Comparison of ENCODE assay signal across 8 mouse cellular contexts in the genomic region with DNA sequence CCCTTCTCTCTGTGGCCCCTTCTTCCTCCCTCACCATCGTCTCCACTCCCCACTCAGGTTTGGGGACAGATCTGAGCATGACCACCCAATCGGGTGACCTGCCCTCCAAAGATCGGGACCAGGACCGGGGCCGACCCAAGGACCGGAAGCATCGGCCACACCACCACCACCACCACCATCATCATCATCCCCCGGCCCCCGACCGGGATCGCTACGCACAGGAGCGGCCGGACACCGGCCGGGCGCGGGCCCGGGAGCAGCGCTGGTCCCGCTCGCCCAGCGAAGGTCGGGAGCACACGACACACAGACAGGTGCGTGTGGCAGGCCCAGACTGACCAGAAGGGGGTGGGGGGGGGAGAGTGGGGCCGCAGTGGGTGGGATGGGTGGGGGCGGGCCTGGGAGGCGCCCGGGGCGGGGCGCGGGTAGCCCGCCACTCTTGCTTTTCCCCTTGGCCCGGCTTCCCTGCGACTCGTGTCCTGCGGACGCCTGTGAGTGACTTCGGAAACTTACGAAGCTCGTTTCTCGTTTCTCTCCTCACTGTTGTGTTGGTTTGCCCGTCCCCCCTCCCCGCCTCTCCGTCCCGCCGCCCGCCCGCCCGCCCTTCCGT. TPM values are rescaled to one million over a fixed set of nuclear protein-coding genes. Genes with fewer than 3 reads are reported as not detected.
DNase-seq lines count a peak whose midpoint lies in the region; ATAC-seq and TF ChIP-seq lines count a peak whose summit lies in the region.

No protein-coding gene starts in this region.

- H3K27ac ChIP-seq in layer of hippocampus, adult 2 months, result peak overlapping the region; percentile 83
- peak overlapping the region; percentile 90 for H3K27ac ChIP-seq in forebrain, embryonic 16.5 days (ENCODE audit: low read length)
- H3K27ac ChIP-seq in intestine, postnatal 0 days (ENCODE audit: low read depth, low read length), result peak overlapping the region; percentile 81
- H3K27ac ChIP-seq in stomach, postnatal 0 days (replicated peaks), result peak overlapping the region; percentile 83

- 0% methylated on average over 38 of the region's 52 CpGs for WGBS in forebrain, embryonic 16.5 days
- WGBS in intestine, postnatal 0 days, result under 1% methylated on average over 41 of the region's 52 CpGs
- WGBS in stomach, postnatal 0 days, result 1% methylated on average over 19 of the region's 52 CpGs

- no peak for TF ChIP-seq EP300 in stomach, postnatal 0 days (optimal IDR thresholded peaks at IDR 0.05)

- H3K9me3 ChIP-seq in forebrain, embryonic 16.5 days (ENCODE audit: control insufficient read depth, low read length), result no peaks in the 10 kb centered on the region
- no peaks in the 10 kb centered on the region for H3K9me3 ChIP-seq in intestine, postnatal 0 days (ENCODE audit: control insufficient read depth)
- no peaks in the 10 kb centered on the region for H3K9me3 ChIP-seq in stomach, postnatal 0 days (ENCODE audit: control insufficient read depth, low read length)

- peak overlapping the region; percentile 58 for H3K4me3 ChIP-seq in layer of hippocampus, adult 2 months
- peak overlapping the region; percentile 56 for H3K4me3 ChIP-seq in forebrain, embryonic 16.5 days (replicated peaks; ENCODE audit: low read length)
- H3K4me3 ChIP-seq in intestine, postnatal 0 days (ENCODE audit: low read depth, low read length), result peak overlapping the region; percentile 55
- H3K4me3 ChIP-seq in stomach, postnatal 0 days (ENCODE audit: low read depth, low read length), result peak overlapping the region; percentile 57

- peak overlapping the region; percentile 63 for H3K9ac ChIP-seq in forebrain, embryonic 16.5 days (replicated peaks; ENCODE audit: low read depth, low read length)
- H3K9ac ChIP-seq in intestine, postnatal 0 days (ENCODE audit: low read depth, low read length), result peak overlapping the region; percentile 62
- H3K9ac ChIP-seq in stomach, postnatal 0 days (ENCODE audit: low read length), result peak overlapping the region; percentile 67

- 0 out of 2 replicates have a peak, but pooled peaks have one; percentile 10 for TF ChIP-seq POLR2A in brain, embryonic 14.5 days (IDR thresholded peaks at IDR 0.05; ENCODE audit: borderline replicate concordance, extremely low read depth, insufficient read depth, insufficient read length, poor library complexity, severe bottlenecking)

- H3K27me3 ChIP-seq in forebrain, embryonic 16.5 days (replicated peaks; ENCODE audit: control insufficient read depth, insufficient read depth, low read length), result no peaks in the 10 kb centered on the region
- no peaks in the 10 kb centered on the region for H3K27me3 ChIP-seq in intestine, postnatal 0 days (replicated peaks; ENCODE audit: control insufficient read depth, insufficient read depth, low read length)
- H3K27me3 ChIP-seq in stomach, postnatal 0 days (ENCODE audit: control insufficient read depth, insufficient read depth, low read length), result no peaks in the 10 kb centered on the region

- no peak for DNase-seq in layer of hippocampus, adult 2 months (ENCODE audit: low spot score in 2 of 2)
- no peak for DNase-seq in layer of hippocampus, adult 9-11 months
- peak; percentile 27 for DNase-seq in brain, embryonic 14.5 days (ENCODE audit: low read depth)
- no peak for DNase-seq in stomach, postnatal 0 days (ENCODE audit: low spot score)
- no peak for DNase-seq in frontal cortex, postnatal 10 days (ENCODE audit: low spot score in 2 of 2)

- H3K36me3 ChIP-seq in forebrain, embryonic 16.5 days (ENCODE audit: control insufficient read depth, insufficient read depth), result no peaks in the 10 kb centered on the region
- no peaks in the 10 kb centered on the region for H3K36me3 ChIP-seq in intestine, postnatal 0 days (ENCODE audit: control insufficient read depth, insufficient read depth)
- H3K36me3 ChIP-seq in stomach, postnatal 0 days (ENCODE audit: control insufficient read depth, insufficient read depth, low read length), result no peaks in the 10 kb centered on the region

- H3K4me1 ChIP-seq in forebrain, embryonic 16.5 days (replicated peaks; ENCODE audit: control insufficient read depth, insufficient read depth, low read length), result peaks cover 22% of the 10 kb centered on the region
- H3K4me1 ChIP-seq in intestine, postnatal 0 days (replicated peaks; ENCODE audit: control insufficient read depth, insufficient read depth, low read length), result 0 out of 2 replicates have a peak, but pooled peaks cover 5% of the 10 kb centered on the region
- no peaks in the 10 kb centered on the region; the same call in 1 of the 2 replicates for H3K4me1 ChIP-seq in stomach, postnatal 0 days (replicated peaks; ENCODE audit: control insufficient read depth, insufficient read depth)

- H3K4me2 ChIP-seq in forebrain, embryonic 16.5 days (ENCODE audit: low read length), result peak overlapping the region; percentile 91
- H3K4me2 ChIP-seq in intestine, postnatal 0 days (replicated peaks; ENCODE audit: low read depth), result peak overlapping the region; percentile 83
- peak overlapping the region; percentile 73 for H3K4me2 ChIP-seq in stomach, postnatal 0 days (replicated peaks; ENCODE audit: low read depth)

- no peak for TF ChIP-seq CTCF in layer of hippocampus, adult 2 months (conservative IDR thresholded peaks at IDR 0.05)
- TF ChIP-seq CTCF in brain, embryonic 14.5 days (IDR thresholded peaks at IDR 0.05; ENCODE audit: borderline replicate concordance, extremely low read depth, insufficient read depth, insufficient read length), result no peak
- no peak for TF ChIP-seq CTCF in intestine, postnatal 0 days (IDR thresholded peaks at IDR 0.05; ENCODE audit: low read depth)
- 0 out of 2 replicates have a peak, but pooled peaks have one; percentile 4 for TF ChIP-seq CTCF in stomach, postnatal 0 days (IDR thresholded peaks at IDR 0.05; ENCODE audit: low read depth)

- peak; percentile 2; the same call in 1 of the 2 replicates for ATAC-seq in forebrain, embryonic 16.5 days
- ATAC-seq in intestine, postnatal 0 days, result peak; percentile 3; the same call in 1 of the 2 replicates
- peak; percentile 23; the same call in 1 of the 2 replicates for ATAC-seq in megakaryocyte-erythroid progenitor cell, adult 5-6 weeks (replicated peaks; ENCODE audit: low FRiP score, low TSS enrichment, poor library complexity, severe bottlenecking)
- peak; percentile 11 for ATAC-seq in stomach, postnatal 0 days (ENCODE audit: low FRiP score, low TSS enrichment)

RNA-seq across cellular contexts. Expression of gene Ier2, which starts 24.0 kb away (rescaled TPM):
- total RNA-seq in layer of hippocampus, adult 2 months (2021), result 1 to 10 TPM; 5.1 to 7.2 TPM
- polyA plus RNA-seq in brain, embryonic 14.5 days (2012; rRNA removed), result 7.3 and 11.0 TPM in 2 replicates
- polyA plus RNA-seq in forebrain, embryonic 16.5 days (2015; fragmentation: Nextera tagmentation; extraction: Ambion mirVana), result 22.5 and 25.5 TPM in 2 replicates
- 77.3 and 79.4 TPM in 2 replicates for polyA plus RNA-seq in intestine, postnatal 0 days (2015; fragmentation: Nextera tagmentation; extraction: Ambion mirVana)
- total RNA-seq in megakaryocyte-erythroid progenitor cell, adult 5-6 weeks (2014; fragmentation: Nextera tagmentation), result 23.2 and 27.2 TPM in 2 replicates
- total RNA-seq in megakaryocyte-erythroid progenitor cell, adult 5-6 weeks (2017), result 47.1 and 60.7 TPM in 2 replicates
- polyA plus RNA-seq in stomach, postnatal 0 days (2015; fragmentation: Nextera tagmentation; extraction: Ambion mirVana), result 82.8 and 86.6 TPM in 2 replicates

RNA-seq across cellular contexts. Expression of gene Trmt1, which starts 47.4 kb away (rescaled TPM):
- total RNA-seq in layer of hippocampus, adult 2 months (2021), result 100 to 1,000 TPM; 109 to 113 TPM
- polyA plus RNA-seq in brain, embryonic 14.5 days (2012; rRNA removed), result 113 and 120 TPM in 2 replicates
- polyA plus RNA-seq in forebrain, embryonic 16.5 days (2015; fragmentation: Nextera tagmentation; extraction: Ambion mirVana), result 63.4 and 73.3 TPM in 2 replicates
- polyA plus RNA-seq in intestine, postnatal 0 days (2015; fragmentation: Nextera tagmentation; extraction: Ambion mirVana), result 22.3 and 23.7 TPM in 2 replicates
- 170 and 181 TPM in 2 replicates for total RNA-seq in megakaryocyte-erythroid progenitor cell, adult 5-6 weeks (2014; fragmentation: Nextera tagmentation)
- 94.9 and 126 TPM in 2 replicates for total RNA-seq in megakaryocyte-erythroid progenitor cell, adult 5-6 weeks (2017)
- polyA plus RNA-seq in stomach, postnatal 0 days (2015; fragmentation: Nextera tagmentation; extraction: Ambion mirVana), result 45.1 and 49.9 TPM in 2 replicates

RNA-seq across cellular contexts. Expression of gene Nacc1, which starts 49.0 kb away (rescaled TPM):
- 10 to 100 TPM; 91.8 to 93.9 TPM for total RNA-seq in layer of hippocampus, adult 2 months (2021)
- 81.8 and 87.0 TPM in 2 replicates for polyA plus RNA-seq in brain, embryonic 14.5 days (2012; rRNA removed)
- polyA plus RNA-seq in forebrain, embryonic 16.5 days (2015; fragmentation: Nextera tagmentation; extraction: Ambion mirVana), result 15.5 and 15.7 TPM in 2 replicates
- polyA plus RNA-seq in intestine, postnatal 0 days (2015; fragmentation: Nextera tagmentation; extraction: Ambion mirVana), result 9.3 and 9.8 TPM in 2 replicates
- 71.6 and 76.7 TPM in 2 replicates for total RNA-seq in megakaryocyte-erythroid progenitor cell, adult 5-6 weeks (2014; fragmentation: Nextera tagmentation)
- 35.8 and 51.5 TPM in 2 replicates for total RNA-seq in megakaryocyte-erythroid progenitor cell, adult 5-6 weeks (2017)
- 6.8 and 8.3 TPM in 2 replicates for polyA plus RNA-seq in stomach, postnatal 0 days (2015; fragmentation: Nextera tagmentation; extraction: Ambion mirVana)
